Mouse (Mus musculus): ENCODE data around the gene Vmn1r15.

Vmn1r15 gene

DNA sequence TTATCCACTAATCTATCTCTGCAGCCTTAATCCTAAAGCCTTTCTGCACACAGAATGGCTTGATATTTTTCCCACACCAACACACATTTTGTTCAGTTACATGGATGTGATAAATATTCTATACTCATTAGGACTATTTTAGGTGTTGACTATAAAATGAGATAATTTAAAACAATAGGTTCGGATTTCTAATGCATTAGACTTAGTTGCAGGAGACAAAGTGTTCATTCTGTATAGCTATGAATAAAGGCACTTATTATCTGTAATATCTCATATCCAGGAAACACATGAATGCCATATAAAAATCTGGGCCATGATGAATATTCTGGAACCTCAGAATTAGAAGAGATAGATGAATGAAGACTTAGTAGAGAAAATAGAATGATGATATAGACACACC is at the start of gene Vmn1r15:
Gene Vmn1r15, plus strand, starts transcription at position 301 of the 400 bp plus-strand sequence.
- DNase-seq (ENCODE audit: low read depth, low spot score): no peak

DNA sequence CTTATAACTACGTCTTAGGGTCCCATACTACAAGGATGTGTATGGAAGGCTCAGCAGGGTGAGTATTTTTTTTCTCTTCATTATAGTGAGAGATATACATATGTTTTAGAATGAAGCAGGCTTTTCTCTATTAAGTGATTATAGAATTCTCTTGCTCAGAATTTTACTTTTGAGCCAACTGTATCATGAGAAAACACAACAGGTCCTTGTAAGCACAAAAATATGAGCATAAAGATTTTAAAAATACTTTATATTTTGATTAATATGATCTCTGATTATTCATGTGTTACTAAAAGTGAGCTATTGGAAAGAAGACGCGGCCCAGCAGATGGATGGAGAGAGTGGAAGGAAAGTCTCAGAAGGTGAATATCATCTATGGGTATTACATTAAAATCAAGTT is 26.4 kb upstream of the Vmn1r15 start, which contains the start of gene Vmn1r14:
Gene Vmn1r14, plus strand, starts transcription at position 301 of the 400 bp plus-strand sequence.
- DNase-seq (ENCODE audit: low read depth, low spot score): no peak

DNA sequence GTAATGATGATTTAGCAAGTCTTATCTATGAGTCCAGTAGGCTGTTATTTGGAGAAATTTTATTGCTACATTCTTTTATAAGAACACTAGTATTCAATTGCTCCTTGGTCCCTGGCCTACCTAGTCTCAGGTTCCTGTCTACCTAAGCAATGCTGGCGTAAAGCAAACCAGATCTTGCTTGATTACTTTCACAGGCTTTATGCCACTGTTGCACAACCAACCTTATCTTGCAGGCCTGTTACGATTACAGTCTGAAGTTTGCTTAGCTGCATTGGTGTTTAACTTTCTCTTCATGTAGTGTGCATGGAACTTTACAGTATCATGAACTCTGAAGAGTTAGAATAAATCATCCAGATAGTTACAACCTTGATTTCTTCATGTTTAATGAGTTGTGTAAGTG is 3.2 kb downstream of the Vmn1r15 start:
- no peak for DNase-seq (ENCODE audit: low read depth, low spot score)

DNA sequence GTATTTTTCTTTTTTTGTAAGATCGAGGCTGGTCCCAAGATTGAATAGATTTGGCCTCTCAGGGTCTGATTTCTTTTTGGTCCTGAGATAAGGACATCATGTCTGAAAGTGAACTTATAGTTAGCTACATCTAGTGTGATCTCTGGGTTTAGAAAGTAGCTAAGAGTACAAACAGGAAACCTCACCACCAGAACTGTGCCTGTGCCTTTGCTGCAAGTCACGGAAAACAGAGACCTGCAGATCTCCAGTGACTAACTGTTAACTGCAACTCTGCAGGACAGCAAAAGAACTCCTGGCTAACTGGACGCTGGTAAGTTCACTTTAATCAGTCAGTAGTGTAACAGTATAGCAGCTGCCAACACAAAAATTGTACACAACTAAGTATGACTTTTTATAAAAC is 14.1 kb downstream of the Vmn1r15 start:
- DNase-seq (ENCODE audit: low read depth, low spot score): no peak

DNA sequence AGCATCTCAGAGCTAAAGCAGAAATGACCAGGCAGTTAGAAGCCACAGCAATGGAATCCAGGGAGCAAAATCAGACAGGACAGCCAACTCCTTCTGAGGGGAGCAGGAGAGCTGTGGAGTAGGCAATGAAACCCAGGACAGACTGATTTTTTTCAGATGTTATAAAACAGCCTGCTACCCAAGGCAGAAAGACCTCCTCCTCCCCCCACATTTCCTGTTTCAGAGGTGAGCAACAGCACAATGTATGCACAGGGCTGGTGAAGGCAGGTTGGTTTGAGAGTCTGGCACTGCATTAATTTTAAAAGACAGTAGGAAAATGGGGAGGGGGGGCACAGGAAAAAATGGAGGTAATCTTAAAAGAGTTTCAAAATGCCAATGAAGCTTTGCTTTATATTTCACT is 14.8 kb downstream of the Vmn1r15 start:
- no peak for DNase-seq (ENCODE audit: low read depth, low spot score)

DNA sequence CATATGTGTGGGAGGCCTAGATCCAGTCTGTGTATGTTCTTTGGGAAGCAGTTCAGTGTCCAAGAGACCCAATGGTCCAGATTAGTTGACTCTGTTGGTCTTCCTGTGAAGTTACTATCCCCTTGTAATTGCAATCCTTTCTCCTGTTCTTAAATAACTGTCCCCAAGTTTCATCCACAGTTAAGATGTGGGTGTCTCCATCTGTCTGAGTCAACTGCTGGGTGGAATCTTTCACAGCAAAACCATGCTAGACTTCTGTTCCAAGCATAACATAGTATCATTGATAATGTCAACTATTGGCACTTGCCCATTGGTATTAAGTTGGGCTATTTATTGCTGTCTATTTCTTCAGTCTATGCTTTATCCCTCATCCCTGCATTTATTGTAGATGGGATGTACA is 21.2 kb downstream of the Vmn1r15 start:
- DNase-seq (ENCODE audit: low read depth, low spot score): no peak
